Mouse (Mus musculus) midbrain, embryonic 14.5 days (tissue): ENCODE data around the gene Ubqln1. TPM values are rescaled to one million over a fixed set of nuclear protein-coding genes. Genes with fewer than 3 reads are reported as not detected.

Experiments used
- ATAC-seq: fragments of 200-750 bp; cut with Nextera tagmentation; 2 replicates; pipeline ENCODE4 v1.8.0; 2017; ENCODE audit warnings: moderate number of reproducible peaks, moderate library complexity; ENCODE audit not compliant: low FRiP score, low TSS enrichment
- DNase-seq: peaks from one replicate; pipeline ENCODE4 v3.0.0-alpha.2; 2015
- H3K27ac ChIP-seq: fragments of 300-500 bp; sonication (generic); replicated peaks from 2 replicates; pipeline ENCODE4 v1.5.1; 2014; ENCODE audit warnings: mild to moderate bottlenecking, low read depth, low read length, moderate library complexity
- H3K27me3 ChIP-seq: fragments of 300-500 bp; sonication (generic); 2 replicates; pipeline ENCODE4 v1.6.1; 2014; ENCODE audit warnings: low read length, control low read depth, mixed read lengths; ENCODE audit not compliant: control insufficient read depth, insufficient read depth
- H3K36me3 ChIP-seq: fragments of 300-500 bp; sonication (generic); 2 replicates; pipeline ENCODE4 v1.6.1; 2014; ENCODE audit warnings: low read length, control low read depth; ENCODE audit not compliant: control insufficient read depth, insufficient read depth
- H3K4me1 ChIP-seq: fragments of 300-500 bp; sonication (generic); 2 replicates; pipeline ENCODE4 v1.6.1; 2014; ENCODE audit warnings: mild to moderate bottlenecking, antibody characterized with exemption, low read length, control low read depth; ENCODE audit not compliant: control insufficient read depth, insufficient read depth
- H3K4me2 ChIP-seq: fragments of 300-500 bp; sonication (generic); 2 replicates; pipeline ENCODE4 v1.6.1; 2014; ENCODE audit warnings: mild to moderate bottlenecking, low read length, moderate library complexity
- H3K4me3 ChIP-seq: fragments of 300-500 bp; sonication (generic); replicated peaks from 2 replicates; pipeline ENCODE4 v1.5.1; 2014; ENCODE audit warnings: low read depth, low read length
- H3K9ac ChIP-seq: fragments of 300-500 bp; sonication (generic); replicated peaks from 2 replicates; pipeline ENCODE4 v1.6.1; 2014; ENCODE audit warnings: mild to moderate bottlenecking, low read length, moderate library complexity
- H3K9me3 ChIP-seq: fragments of 300-500 bp; sonication (generic); 2 replicates; pipeline ENCODE4 v1.6.1; 2016; ENCODE audit warnings: low read length, control low read depth, mixed read lengths; ENCODE audit not compliant: control insufficient read depth
- WGBS: fragments of 180-500 bp; shearing (Covaris S2); extraction: QIAGEN DNeasy Blood & Tissue Kit; methylation state at CpG from one replicate; pipeline ENCODE4 v1.1.7; 2014; 5-methylcytosine and 5-hydroxymethylcytosine counted together
- polyA plus RNA-seq: library from polyadenylated mRNA; unstranded; fragments of >200 nt; fragmentation: Nextera tagmentation; extraction: Ambion mirVana; gene quantifications from 2 replicates; pipeline ENCODE4 v1.2.1, GENCODE M21; 2014

Ubqln1 gene
- polyA plus RNA-seq, 1 experiment from 2014 or later = 112 TPM

- Histone ChIP-seq H3K27ac (no peak overlapping the region), H3K9ac (no peak overlapping the region), H3K9me3 (no peaks in the 10 kb centered on the region), H3K4me1 (no peaks in the 10 kb centered on the region), H3K4me2 (no peak overlapping the region), H3K27me3 (no peaks in the 10 kb centered on the region), H3K4me3 (no peak overlapping the region), H3K36me3 (no peaks in the 10 kb centered on the region)
- 55% methylated on average over 8 of the region's 8 CpGs for WGBS
- DNase-seq = no peak
- ATAC-seq = no peak
These were observed 10.2 kb upstream of the Ubqln1 start for GRCm38 (mm10) chr13:58225694-58226093.

DNA sequence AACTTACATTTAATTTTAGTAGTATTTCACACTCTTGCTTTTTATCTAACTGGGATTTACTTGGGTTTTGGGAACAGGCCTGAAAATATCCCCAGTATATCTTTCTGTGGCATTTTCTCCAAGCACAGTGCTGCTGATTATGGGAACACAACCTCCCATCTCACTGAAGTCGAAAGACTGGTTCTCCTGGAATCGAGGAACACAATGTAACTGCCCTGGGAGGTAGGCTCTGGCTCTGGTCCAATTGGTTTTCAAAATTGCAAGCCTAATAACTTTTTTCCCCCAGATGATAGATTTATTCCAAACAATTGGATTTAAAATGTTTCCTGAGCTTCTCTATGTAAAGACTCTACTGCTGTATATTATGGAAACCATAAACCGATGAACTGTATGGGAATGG is 4.8 kb upstream of the Ubqln1 start:
- Histone ChIP-seq H3K27me3 (no peaks in the 10 kb centered on the region), H3K27ac (no peak overlapping the region), H3K9me3 (no peaks in the 10 kb centered on the region), H3K4me1 (peaks cover 6% of the 10 kb centered on the region), H3K9ac (no peak overlapping the region), H3K36me3 (no peaks in the 10 kb centered on the region), H3K4me3 (no peak overlapping the region), H3K4me2 (no peak overlapping the region)
- 90% methylated on average over 3 of the region's 3 CpGs for WGBS
- ATAC-seq = no peak
- no peak for DNase-seq

GRCm38 (mm10) chr13:58217536-58217935 is 2.1 kb upstream of the Ubqln1 start:
- Histone ChIP-seq H3K36me3 (no peaks in the 10 kb centered on the region), H3K27me3 (no peaks in the 10 kb centered on the region), H3K9ac (no peak overlapping the region), H3K4me2 (no peak overlapping the region), H3K27ac (no peak overlapping the region), H3K9me3 (no peaks in the 10 kb centered on the region), H3K4me3 (no peak overlapping the region), H3K4me1 (peaks cover 22% of the 10 kb centered on the region)
- ATAC-seq (no peak), DNase-seq (no peak)
- WGBS = 93% methylated on average over 2 of the region's 2 CpGs

GRCm38 (mm10) chr13:58216395-58216794 is 942 bp upstream of the Ubqln1 start:
- H3K4me2 ChIP-seq = peak overlapping the region; percentile 83
- peaks cover 25% of the 10 kb centered on the region for H3K4me1 ChIP-seq
- ATAC-seq (no peak), DNase-seq (no peak)
- 95% methylated on average over 9 of the region's 9 CpGs for WGBS
- H3K4me3 ChIP-seq = peak overlapping the region; percentile 100
- H3K27me3 ChIP-seq = no peaks in the 10 kb centered on the region
- H3K9me3 ChIP-seq = no peaks in the 10 kb centered on the region
- H3K36me3 ChIP-seq = no peaks in the 10 kb centered on the region
- H3K9ac ChIP-seq = peak overlapping the region; percentile 90
- H3K27ac ChIP-seq = peak overlapping the region; percentile 93; the same call in 1 of the 2 replicates

DNA sequence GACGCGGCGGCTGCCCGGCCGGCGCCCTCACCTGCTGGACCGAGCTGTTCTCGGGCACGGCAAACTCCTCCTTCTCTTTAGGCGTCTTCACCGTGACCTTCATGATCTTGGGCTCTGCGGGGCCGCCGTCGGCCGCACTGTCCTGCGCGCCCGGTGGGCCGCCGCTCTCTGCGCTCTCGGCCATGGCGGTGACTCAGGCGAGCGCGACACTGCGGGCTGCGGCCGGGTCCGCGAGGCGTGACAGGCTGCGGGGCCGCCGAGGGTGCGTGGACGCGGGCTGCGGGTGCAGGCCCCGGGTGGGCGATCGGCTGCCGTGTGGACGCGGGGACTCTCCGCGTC is 231 bp downstream of the Ubqln1 start:
- no peak; the same call in 1 of the 2 replicates for ATAC-seq
- peak overlapping the region; percentile 83 for H3K4me2 ChIP-seq

GRCm38 (mm10) chr13:58214346-58215252 is 854 bp downstream of the Ubqln1 start:
- DNase-seq = peak; percentile 51
- Histone ChIP-seq H3K4me1 (peaks cover 25% of the 10 kb centered on the region), H3K9ac (peak overlapping the region; percentile 90), H3K4me3 (peak overlapping the region; percentile 100), H3K27ac (peak overlapping the region; percentile 93), H3K9me3 (no peaks in the 10 kb centered on the region), H3K4me2 (peak overlapping the region; percentile 83), H3K36me3 (no peaks in the 10 kb centered on the region), H3K27me3 (no peaks in the 10 kb centered on the region)
- peak; percentile 80 for ATAC-seq
- WGBS = 3% methylated on average over 49 of the region's 49 CpGs

More for the DNA sequence above, 231 bp downstream of the Ubqln1 start:
- Histone ChIP-seq H3K4me3 (peak overlapping the region; percentile 100), H3K27me3 (no peaks in the 10 kb centered on the region), H3K9ac (peak overlapping the region; percentile 90), H3K36me3 (no peaks in the 10 kb centered on the region), H3K4me1 (peaks cover 25% of the 10 kb centered on the region), H3K27ac (peak overlapping the region; percentile 93), H3K9me3 (no peaks in the 10 kb centered on the region)
- 0% methylated on average over 37 of the region's 48 CpGs for WGBS
- no peak for DNase-seq

DNA sequence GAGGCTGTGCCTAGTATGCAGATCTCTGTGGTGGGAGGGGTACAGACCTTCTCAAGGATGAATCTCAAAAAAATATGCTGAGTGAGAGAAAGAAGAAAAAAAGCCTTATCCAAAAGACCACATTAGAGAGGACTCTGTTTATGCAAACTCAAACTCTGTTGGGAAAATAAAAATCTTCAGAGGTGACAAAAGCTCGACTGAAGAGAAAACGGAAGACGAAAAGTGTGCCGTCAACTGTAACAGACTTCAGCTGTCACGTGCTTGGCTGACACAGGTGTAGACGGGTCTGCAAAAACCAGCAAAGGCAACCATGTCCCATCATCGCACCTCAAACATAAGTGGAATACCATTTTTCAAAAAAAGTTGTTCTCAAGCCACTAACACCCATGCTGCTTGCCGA is 1.7 kb downstream of the Ubqln1 start:
- H3K4me2 ChIP-seq = peak overlapping the region; percentile 83
- ATAC-seq = no peak
- H3K9ac ChIP-seq = peak overlapping the region; percentile 2; the same call in 1 of the 2 replicates
- no peaks in the 10 kb centered on the region for H3K9me3 ChIP-seq
- H3K27ac ChIP-seq = no peak overlapping the region
- WGBS = 69% methylated on average over 8 of the region's 8 CpGs
- peak overlapping the region; percentile 100 for H3K4me3 ChIP-seq
- peaks cover 25% of the 10 kb centered on the region for H3K4me1 ChIP-seq
- H3K36me3 ChIP-seq = no peaks in the 10 kb centered on the region
- H3K27me3 ChIP-seq = no peaks in the 10 kb centered on the region
- DNase-seq = no peak

DNA sequence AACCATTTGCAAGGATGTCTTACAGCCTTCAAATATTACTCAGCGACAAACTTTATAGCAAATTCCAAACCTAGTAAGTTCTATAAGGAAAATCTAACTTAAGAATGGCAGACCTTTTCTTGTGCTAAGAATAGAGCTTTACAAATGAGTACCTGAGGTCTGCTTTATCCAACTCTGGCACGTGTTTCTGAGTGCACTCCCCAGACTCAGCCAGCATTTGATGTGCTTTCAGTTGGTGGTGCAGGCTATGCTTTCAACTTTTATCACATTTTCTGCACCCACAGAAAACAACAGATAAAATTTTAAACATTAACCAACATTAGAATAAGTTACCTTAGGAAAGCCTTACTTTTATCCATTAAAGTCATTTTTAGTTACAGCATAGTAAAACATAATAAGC is 2.9 kb downstream of the Ubqln1 start:
- no peaks in the 10 kb centered on the region for H3K36me3 ChIP-seq
- H3K27ac ChIP-seq = no peak overlapping the region
- no peak overlapping the region for H3K9ac ChIP-seq
- no peak overlapping the region for H3K4me3 ChIP-seq
- peaks cover 25% of the 10 kb centered on the region for H3K4me1 ChIP-seq
- H3K4me2 ChIP-seq = no peak overlapping the region
- ATAC-seq = no peak
- WGBS = 78% methylated on average over 2 of the region's 2 CpGs
- no peak for DNase-seq
- H3K27me3 ChIP-seq = no peaks in the 10 kb centered on the region
- no peaks in the 10 kb centered on the region for H3K9me3 ChIP-seq

- no peak for DNase-seq
- Histone ChIP-seq H3K36me3 (no peaks in the 10 kb centered on the region), H3K9me3 (no peaks in the 10 kb centered on the region), H3K27me3 (no peaks in the 10 kb centered on the region), H3K9ac (no peak overlapping the region), H3K4me3 (no peak overlapping the region), H3K27ac (no peak overlapping the region), H3K4me1 (peaks cover 19% of the 10 kb centered on the region), H3K4me2 (no peak overlapping the region)
- ATAC-seq = no peak
- WGBS = 88% methylated on average over 5 of the region's 5 CpGs
These were observed 5.0 kb downstream of the Ubqln1 start for GRCm38 (mm10) chr13:58210441-58210840.
